Mouse (Mus musculus): Measurements from ENCODE around the gene Alk.

The Alk gene

GRCm38 (mm10) chr17:72158857-72159385 lies 445.5 kb downstream of the Alk start:
- no peak for ATAC-seq (ENCODE audit: insufficient number of reproducible peaks, low FRiP score, low TSS enrichment)

GRCm38 (mm10) chr17:72157830-72158629 lies 446.4 kb downstream of the Alk start:
- no peak for ATAC-seq (ENCODE audit: insufficient number of reproducible peaks, low FRiP score, low TSS enrichment)

- no peak for ATAC-seq (ENCODE audit: insufficient number of reproducible peaks, low FRiP score, low TSS enrichment)
These were observed 451.4 kb downstream of the Alk start for GRCm38 (mm10) chr17:72153038-72153437.

- no peak for ATAC-seq (ENCODE audit: insufficient number of reproducible peaks, low FRiP score, low TSS enrichment)
These were observed 459.4 kb downstream of the Alk start for GRCm38 (mm10) chr17:72144946-72145598.

- ATAC-seq (ENCODE audit: insufficient number of reproducible peaks, low FRiP score, low TSS enrichment) = no peak
These were observed 460.0 kb downstream of the Alk start for GRCm38 (mm10) chr17:72144461-72144860.

GRCm38 (mm10) chr17:72132140-72132911 lies 472.1 kb downstream of the Alk start:
- no peak for ATAC-seq (ENCODE audit: insufficient number of reproducible peaks, low FRiP score, low TSS enrichment)

GRCm38 (mm10) chr17:72121660-72122059 lies 482.8 kb downstream of the Alk start:
- no peak for ATAC-seq (ENCODE audit: insufficient number of reproducible peaks, low FRiP score, low TSS enrichment)

- no peak for ATAC-seq (ENCODE audit: insufficient number of reproducible peaks, low FRiP score, low TSS enrichment)
These were observed 484.1 kb downstream of the Alk start for GRCm38 (mm10) chr17:72120278-72120677.

- ATAC-seq (ENCODE audit: insufficient number of reproducible peaks, low FRiP score, low TSS enrichment) = no peak
These were observed 486.1 kb downstream of the Alk start for GRCm38 (mm10) chr17:72118376-72118775.

- ATAC-seq (ENCODE audit: insufficient number of reproducible peaks, low FRiP score, low TSS enrichment) = no peak
These were observed 489.0 kb downstream of the Alk start for GRCm38 (mm10) chr17:72115271-72115944.

- ATAC-seq (ENCODE audit: insufficient number of reproducible peaks, low FRiP score, low TSS enrichment) = no peak
These were observed 492.4 kb downstream of the Alk start for GRCm38 (mm10) chr17:72112004-72112403.

GRCm38 (mm10) chr17:72111528-72111927 lies 492.9 kb downstream of the Alk start:
- no peak for ATAC-seq (ENCODE audit: insufficient number of reproducible peaks, low FRiP score, low TSS enrichment)

GRCm38 (mm10) chr17:72087261-72087703 lies 517.1 kb downstream of the Alk start:
- ATAC-seq (ENCODE audit: insufficient number of reproducible peaks, low FRiP score, low TSS enrichment) = no peak; the same call in 1 of the 2 replicates

GRCm38 (mm10) chr17:72081396-72081795 lies 523.0 kb downstream of the Alk start:
- no peak for ATAC-seq (ENCODE audit: insufficient number of reproducible peaks, low FRiP score, low TSS enrichment)

GRCm38 (mm10) chr17:72076306-72076921 lies 528.0 kb downstream of the Alk start:
- no peak for ATAC-seq (ENCODE audit: insufficient number of reproducible peaks, low FRiP score, low TSS enrichment)

GRCm38 (mm10) chr17:72071871-72072270 lies 532.6 kb downstream of the Alk start:
- ATAC-seq (ENCODE audit: insufficient number of reproducible peaks, low FRiP score, low TSS enrichment) = no peak

GRCm38 (mm10) chr17:72068176-72068575 lies 536.3 kb downstream of the Alk start:
- no peak for ATAC-seq (ENCODE audit: insufficient number of reproducible peaks, low FRiP score, low TSS enrichment)

GRCm38 (mm10) chr17:72062978-72063377 lies 541.4 kb downstream of the Alk start:
- no peak for ATAC-seq (ENCODE audit: insufficient number of reproducible peaks, low FRiP score, low TSS enrichment)

GRCm38 (mm10) chr17:72059312-72059711 lies 545.1 kb downstream of the Alk start:
- no peak for ATAC-seq (ENCODE audit: insufficient number of reproducible peaks, low FRiP score, low TSS enrichment)

GRCm38 (mm10) chr17:72045671-72046070 lies 558.8 kb downstream of the Alk start:
- no peak for ATAC-seq (ENCODE audit: insufficient number of reproducible peaks, low FRiP score, low TSS enrichment)
